Mouse (Mus musculus): Measurements from ENCODE around the gene Hnrnpul2. TPM values are rescaled to one million over a fixed set of nuclear protein-coding genes. Genes with fewer than 3 reads are reported as not detected.

Gene Hnrnpul2
- polyA plus RNA-seq, 1 experiment from 2014 or later, result 7.9 TPM

- no peak overlapping the region for H3K27ac ChIP-seq (ENCODE audit: low read depth)
- no peaks in the 10 kb centered on the region for H3K27me3 ChIP-seq (ENCODE audit: insufficient read depth, low read length)
- H3K4me1 ChIP-seq (ENCODE audit: insufficient read depth), result peaks cover 13% of the 10 kb centered on the region
- H3K4me3 ChIP-seq (ENCODE audit: low read depth, low read length), result peak overlapping the region; percentile 47
- peaks cover 10% of the 10 kb centered on the region for H3K36me3 ChIP-seq (ENCODE audit: insufficient read depth)
- H3K9me3 ChIP-seq (ENCODE audit: low read depth, low read length), result no peaks in the 10 kb centered on the region
- H3K9ac ChIP-seq, result peak overlapping the region; percentile 61
- peak; percentile 35 for ATAC-seq (ENCODE audit: insufficient read depth)
- DNase-seq, result peak; percentile 85
- TF ChIP-seq CTCF (IDR thresholded peaks at IDR 0.05; ENCODE audit: low read depth), result 0 out of 2 replicates have a peak, but pooled peaks have one; percentile 7
- 24% methylated on average over 29 of the region's 29 CpGs for WGBS
- H3K4me2 ChIP-seq, result peak overlapping the region; percentile 78
Measured at GRCm38 (mm10) chr19:8839908-8840791, 20.3 kb downstream of the Hnrnpul2 start.

GRCm38 (mm10) chr19:8841012-8841411 lies 21.2 kb downstream of the Hnrnpul2 start:
- Histone ChIP-seq H3K9me3 (ENCODE audit: low read depth, low read length) (no peaks in the 10 kb centered on the region), H3K4me2 (peak overlapping the region; percentile 78), H3K9ac (peak overlapping the region; percentile 61), H3K27me3 (ENCODE audit: insufficient read depth, low read length) (no peaks in the 10 kb centered on the region), H3K27ac (ENCODE audit: low read depth) (no peak overlapping the region), H3K4me1 (ENCODE audit: insufficient read depth) (peaks cover 13% of the 10 kb centered on the region), H3K4me3 (ENCODE audit: low read depth, low read length) (peak overlapping the region; percentile 47), H3K36me3 (ENCODE audit: insufficient read depth) (peaks cover 13% of the 10 kb centered on the region; the same call in 1 of the 2 replicates)
- no peak for TF ChIP-seq CTCF (IDR thresholded peaks at IDR 0.05; ENCODE audit: low read depth)
- ATAC-seq (ENCODE audit: insufficient read depth) (no peak), DNase-seq (no peak)
- WGBS, result 89% methylated on average over 7 of the region's 7 CpGs

- ATAC-seq (ENCODE audit: insufficient read depth), result no peak
- no peak for TF ChIP-seq CTCF (IDR thresholded peaks at IDR 0.05; ENCODE audit: low read depth)
- Histone ChIP-seq H3K9ac (no peak overlapping the region), H3K27ac (ENCODE audit: low read depth) (no peak overlapping the region), H3K4me2 (no peak overlapping the region), H3K27me3 (ENCODE audit: insufficient read depth, low read length) (no peaks in the 10 kb centered on the region), H3K36me3 (ENCODE audit: insufficient read depth) (peaks cover 32% of the 10 kb centered on the region; the same call in 1 of the 2 replicates), H3K4me3 (ENCODE audit: low read depth, low read length) (no peak overlapping the region), H3K9me3 (ENCODE audit: low read depth, low read length) (no peaks in the 10 kb centered on the region), H3K4me1 (ENCODE audit: insufficient read depth) (peaks cover 11% of the 10 kb centered on the region)
- 83% methylated on average over 6 of the region's 6 CpGs for WGBS
- no peak for DNase-seq
Measured at GRCm38 (mm10) chr19:8842961-8843360, 23.2 kb downstream of the Hnrnpul2 start.

- ATAC-seq (ENCODE audit: insufficient read depth) (no peak), DNase-seq (peak; percentile 93)
- Histone ChIP-seq H3K4me3 (ENCODE audit: low read depth, low read length) (no peak overlapping the region), H3K9me3 (ENCODE audit: low read depth, low read length) (no peaks in the 10 kb centered on the region), H3K27me3 (ENCODE audit: insufficient read depth, low read length) (no peaks in the 10 kb centered on the region), H3K4me1 (ENCODE audit: insufficient read depth) (no peaks in the 10 kb centered on the region), H3K36me3 (ENCODE audit: insufficient read depth) (peaks cover 32% of the 10 kb centered on the region; the same call in 1 of the 2 replicates), H3K4me2 (no peak overlapping the region), H3K9ac (no peak overlapping the region), H3K27ac (ENCODE audit: low read depth) (no peak overlapping the region)
- WGBS, result 64% methylated on average over 5 of the region's 5 CpGs
- peak; percentile 80 for TF ChIP-seq CTCF (IDR thresholded peaks at IDR 0.05; ENCODE audit: low read depth)
Measured at GRCm38 (mm10) chr19:8844371-8845129, 24.7 kb downstream of the Hnrnpul2 start.

- WGBS, result 67% methylated on average over 5 of the region's 5 CpGs
Measured at GRCm38 (mm10) chr19:8848356-8848755, 28.5 kb downstream of the Hnrnpul2 start.

GRCm38 (mm10) chr19:8850402-8850901 lies 30.6 kb downstream of the Hnrnpul2 start, which contains the start of gene Lrrn4cl:
Lrrn4cl (plus strand) TSS chr19:8850768.
- H3K36me3 ChIP-seq (ENCODE audit: insufficient read depth), result peaks cover 24% of the 10 kb centered on the region; the same call in 1 of the 2 replicates
- H3K9ac ChIP-seq, result peak within 1 kb of the TSS; percentile 20; the same call in 1 of the 2 replicates
- no peak within 1 kb of the TSS for H3K4me3 ChIP-seq (ENCODE audit: low read depth, low read length)
- peak; percentile 74 for DNase-seq
- peak within 1 kb of the TSS; percentile 27; the same call in 1 of the 2 replicates for H3K27ac ChIP-seq (ENCODE audit: low read depth)
- no peak for TF ChIP-seq CTCF (IDR thresholded peaks at IDR 0.05; ENCODE audit: low read depth)
- 16% methylated on average over 7 of the region's 7 CpGs for WGBS
- 0 out of 2 replicates have a peak, but pooled peaks cover 7% of the 10 kb centered on the region for H3K4me1 ChIP-seq (ENCODE audit: insufficient read depth)
- H3K27me3 ChIP-seq (ENCODE audit: insufficient read depth, low read length), result no peaks in the 10 kb centered on the region
- H3K9me3 ChIP-seq (ENCODE audit: low read depth, low read length), result no peaks in the 10 kb centered on the region
- peak; percentile 87 for ATAC-seq (ENCODE audit: insufficient read depth)
- H3K4me2 ChIP-seq, result peak within 1 kb of the TSS; percentile 27; the same call in 1 of the 2 replicates

More at GRCm38 (mm10) chr19:8848356-8848755, 28.5 kb downstream of the Hnrnpul2 start:
- Histone ChIP-seq H3K4me1 (ENCODE audit: insufficient read depth) (0 out of 2 replicates have a peak, but pooled peaks cover 7% of the 10 kb centered on the region), H3K9me3 (ENCODE audit: low read depth, low read length) (no peaks in the 10 kb centered on the region), H3K27ac (ENCODE audit: low read depth) (no peak overlapping the region), H3K4me2 (no peak overlapping the region), H3K4me3 (ENCODE audit: low read depth, low read length) (no peak overlapping the region), H3K27me3 (ENCODE audit: insufficient read depth, low read length) (no peaks in the 10 kb centered on the region), H3K9ac (no peak overlapping the region), H3K36me3 (ENCODE audit: insufficient read depth) (peaks cover 25% of the 10 kb centered on the region; the same call in 1 of the 2 replicates)
- no peak for TF ChIP-seq CTCF (IDR thresholded peaks at IDR 0.05; ENCODE audit: low read depth)
- no peak for DNase-seq
- no peak for ATAC-seq (ENCODE audit: insufficient read depth)
